Mouse (Mus musculus) kidney, postnatal 10 days (tissue): ENCODE measurements at regions not wholly inside any gene's neighbourhood (a gene's known extent, or its start where the extent isn't known, plus 50 kb on each side); places are given as distances from the start of the nearest gene placed in this dataset.
A peak's percentile ranks its signal among the peaks of the same experiment; 100 is the strongest.

ENCODE experiments used
- DNase-seq: peaks from one replicate; pipeline ENCODE4 v3.0.0; 2021; ENCODE audit warnings: mixed read lengths

GRCm38 (mm10) chr9:47054595-47054994 lies 56.1 kb downstream of the Gm4791 start:
- no peak for DNase-seq

DNA sequence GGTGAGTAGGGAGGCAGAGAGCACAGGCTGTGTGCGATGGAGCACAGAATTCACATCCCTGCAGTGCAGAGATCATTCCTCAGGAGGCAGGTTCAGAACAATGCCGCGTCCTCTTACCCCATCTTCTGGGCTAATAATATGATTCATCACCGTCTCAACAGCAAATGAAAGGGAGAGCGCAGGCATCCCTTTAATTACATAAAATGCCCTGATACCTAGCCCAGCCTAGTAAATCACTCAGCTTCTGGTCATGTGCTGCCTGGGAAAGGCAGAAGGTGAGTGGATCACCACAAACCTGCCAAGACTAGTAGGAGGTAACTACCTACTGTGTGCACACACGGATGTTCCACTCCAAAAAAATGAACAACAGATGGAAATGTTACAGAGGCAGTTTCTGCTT lies 57.0 kb downstream of the Gm4791 start:
- DNase-seq, result no peak

- DNase-seq, result no peak
Measured at GRCm38 (mm10) chr9:47059339-47060005, 60.9 kb downstream of the Gm4791 start.

DNA sequence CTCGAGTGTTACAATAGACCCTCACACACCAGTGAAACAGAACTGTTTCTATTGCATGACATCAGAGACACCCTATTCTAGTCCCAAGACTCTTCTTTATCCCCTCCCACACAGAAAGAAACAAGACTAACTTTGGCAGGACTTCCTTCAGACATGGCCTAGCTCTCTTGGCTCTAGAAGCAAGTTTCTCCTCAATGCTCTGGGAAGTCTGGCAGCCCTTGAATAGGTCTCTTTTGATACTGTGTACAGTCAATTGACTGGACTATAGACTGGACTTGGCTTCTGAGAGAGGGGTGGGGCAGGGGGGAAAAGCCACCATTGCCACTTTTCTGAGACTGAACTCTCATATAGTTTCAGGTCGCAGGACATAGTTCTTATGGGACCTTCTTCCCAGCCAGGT lies 62.2 kb downstream of the Gm4791 start:
- DNase-seq, result no peak

DNA sequence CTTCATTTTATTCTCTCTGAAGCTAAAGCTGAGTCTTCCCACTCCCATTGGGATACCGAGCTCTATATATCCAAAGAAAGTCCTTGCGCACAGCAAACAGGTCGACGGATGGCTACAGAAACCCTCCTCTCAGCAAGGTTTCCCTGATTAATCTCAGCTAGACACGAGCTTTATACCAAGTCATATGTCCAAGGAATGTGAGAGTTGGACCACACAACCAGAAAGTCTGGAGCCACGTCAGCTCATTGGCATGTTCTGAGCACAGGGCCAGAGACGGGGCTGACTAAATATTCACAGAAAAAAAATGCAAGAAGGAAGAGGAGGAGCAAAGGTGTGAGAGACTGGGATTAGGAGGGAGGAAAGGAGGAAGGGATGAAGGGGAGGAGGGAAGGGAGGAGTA lies 64.0 kb downstream of the Gm4791 start:
- no peak for DNase-seq

DNA sequence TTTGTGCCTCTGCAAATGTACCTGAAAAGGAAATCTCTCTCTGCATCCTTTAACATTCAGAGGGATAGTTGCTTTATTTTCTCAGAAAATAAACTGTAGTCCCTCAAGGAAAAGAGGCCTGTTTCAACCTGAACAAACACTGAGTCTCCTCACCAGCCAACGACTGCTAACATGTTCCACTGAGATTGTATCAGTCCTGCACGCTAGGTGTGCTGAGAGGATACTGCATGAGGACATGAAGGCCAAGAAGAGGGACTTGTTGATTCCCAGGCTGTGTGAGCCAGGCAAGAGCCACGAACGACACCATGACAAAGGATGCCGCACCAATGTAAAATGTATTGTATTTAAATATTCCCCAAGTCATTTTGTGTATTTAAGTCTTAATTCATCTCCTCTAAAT lies 65.2 kb downstream of the Gm4791 start:
- no peak for DNase-seq

GRCm38 (mm10) chr9:47064463-47065032 lies 66.0 kb downstream of the Gm4791 start:
- peak; percentile 14 for DNase-seq

DNA sequence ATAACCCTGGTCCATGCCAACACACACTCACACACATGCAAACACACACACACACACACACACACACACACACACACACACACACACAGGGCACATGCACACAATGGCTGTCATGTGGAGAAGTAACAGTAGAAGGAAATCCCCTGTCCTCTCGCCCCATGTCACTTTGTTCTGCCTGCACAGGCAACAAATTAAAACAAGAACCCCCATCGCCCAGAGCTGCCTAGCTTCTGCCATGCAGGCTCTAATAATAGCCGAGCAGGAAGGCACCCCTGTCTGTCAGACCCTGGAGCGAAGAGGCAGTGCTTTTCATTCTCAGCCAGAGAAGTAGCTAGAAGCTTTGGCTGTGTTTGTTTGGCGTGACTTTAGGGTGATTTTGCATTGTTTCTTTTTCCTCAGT lies 70.9 kb downstream of the Gm4791 start:
- no peak for DNase-seq

DNA sequence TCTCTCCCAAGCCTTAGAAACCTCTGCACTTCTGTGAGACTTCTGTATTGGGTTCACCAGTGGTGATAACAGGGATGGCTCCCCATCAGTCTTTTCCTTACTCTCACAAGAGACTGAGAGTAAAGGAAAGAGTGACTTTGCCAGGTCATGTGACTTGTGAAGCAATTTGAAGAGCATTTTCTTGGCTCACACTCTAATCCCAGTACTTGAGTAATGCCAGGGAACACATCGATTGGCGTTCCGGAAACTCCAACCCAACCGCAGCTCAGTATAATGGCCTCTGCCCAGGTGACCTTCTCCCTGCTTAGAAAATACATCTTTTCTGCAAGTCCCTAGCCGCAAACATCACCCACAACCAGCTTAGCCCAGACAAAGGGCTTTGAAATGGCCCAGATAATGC lies 72.4 kb downstream of the Gm4791 start:
- DNase-seq, result no peak

DNA sequence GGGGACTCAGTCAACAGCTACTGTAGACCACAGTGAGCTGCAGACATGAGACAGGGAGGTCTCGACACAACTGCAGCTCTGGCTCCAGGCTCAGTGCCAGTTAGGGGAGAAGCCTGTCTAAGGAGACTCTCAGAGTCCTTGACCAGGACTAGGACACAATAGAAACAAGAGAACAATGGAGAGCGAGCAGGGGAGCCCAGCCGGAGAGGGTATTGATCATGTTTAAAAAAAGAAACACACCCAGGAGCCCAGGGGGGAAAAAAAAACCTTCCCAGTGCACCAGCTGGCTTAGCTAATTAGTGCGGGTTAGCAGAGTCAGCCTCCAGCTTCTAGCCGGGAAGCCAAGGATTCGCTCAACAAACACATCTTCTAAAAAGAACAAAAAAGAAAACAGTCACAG lies 78.4 kb downstream of the Gm4791 start:
- no peak for DNase-seq

GRCm38 (mm10) chr9:47077416-47077815 lies 78.9 kb downstream of the Gm4791 start:
- DNase-seq, result no peak

- no peak for DNase-seq
Measured at GRCm38 (mm10) chr9:47077945-47078344, 79.4 kb downstream of the Gm4791 start.

DNA sequence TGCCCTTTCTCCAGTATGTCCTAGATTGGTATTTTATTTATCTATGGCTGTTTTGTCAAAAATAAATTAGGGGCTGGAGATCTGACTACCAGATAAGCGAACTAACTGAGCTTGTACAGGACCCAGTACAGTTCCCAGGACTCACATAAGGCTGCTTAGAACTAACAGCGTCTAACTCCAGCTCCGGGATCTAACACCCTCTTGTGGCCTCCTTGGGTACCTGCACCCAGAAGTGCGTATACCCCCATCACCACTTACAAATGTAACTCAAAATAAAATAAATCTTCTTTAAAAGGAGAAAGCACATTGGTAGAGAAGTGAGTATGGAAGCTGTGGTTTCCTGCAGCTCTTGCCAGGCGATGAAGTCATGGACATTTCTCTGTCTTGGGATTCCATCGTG lies 82.9 kb downstream of the Gm4791 start:
- DNase-seq, result no peak

- DNase-seq, result no peak
Measured at GRCm38 (mm10) chr9:47091796-47092195, 93.3 kb downstream of the Gm4791 start.

DNA sequence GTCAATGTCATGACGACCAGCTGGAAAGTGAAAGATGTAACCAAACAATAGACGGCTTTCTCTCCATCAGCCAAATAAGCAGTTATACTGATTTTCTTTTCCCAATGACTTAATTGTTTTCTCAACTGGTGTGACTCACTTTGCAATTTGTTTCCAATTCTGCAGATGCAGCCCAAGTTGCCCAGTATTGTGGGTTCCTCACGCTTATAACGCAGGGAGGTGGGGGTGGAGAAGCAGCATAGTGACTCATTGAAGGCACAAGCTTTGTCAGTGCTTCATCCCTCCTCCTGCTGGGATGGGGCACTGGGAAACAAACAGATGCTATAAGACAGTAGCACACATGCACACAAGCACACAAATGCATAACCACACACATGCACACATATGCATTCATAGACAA lies 97.1 kb downstream of the Gm4791 start:
- DNase-seq, result no peak

- no peak for DNase-seq
Measured at GRCm38 (mm10) chr9:47103316-47103715, 104.8 kb downstream of the Gm4791 start.

DNA sequence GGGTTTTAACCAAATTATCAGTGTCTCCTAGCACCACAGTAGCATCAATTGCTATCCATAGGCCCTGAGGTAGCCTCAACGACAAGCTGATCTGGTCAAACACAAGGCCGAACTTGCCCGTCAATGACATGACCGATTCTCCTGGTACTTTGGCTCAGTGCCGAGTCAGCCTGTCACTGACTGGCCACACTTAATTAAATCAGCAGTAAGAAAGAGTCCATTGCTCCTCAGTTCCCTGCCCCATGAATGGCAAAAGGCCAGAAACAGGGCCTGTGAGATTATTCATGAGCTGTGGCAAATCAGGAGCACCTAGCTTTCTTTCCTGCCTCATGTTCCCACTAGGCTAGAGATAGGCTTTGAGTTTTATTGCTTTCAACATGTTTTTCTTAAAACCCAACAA lies 105.4 kb downstream of the Gm4791 start:
- peak; percentile 6 for DNase-seq

DNA sequence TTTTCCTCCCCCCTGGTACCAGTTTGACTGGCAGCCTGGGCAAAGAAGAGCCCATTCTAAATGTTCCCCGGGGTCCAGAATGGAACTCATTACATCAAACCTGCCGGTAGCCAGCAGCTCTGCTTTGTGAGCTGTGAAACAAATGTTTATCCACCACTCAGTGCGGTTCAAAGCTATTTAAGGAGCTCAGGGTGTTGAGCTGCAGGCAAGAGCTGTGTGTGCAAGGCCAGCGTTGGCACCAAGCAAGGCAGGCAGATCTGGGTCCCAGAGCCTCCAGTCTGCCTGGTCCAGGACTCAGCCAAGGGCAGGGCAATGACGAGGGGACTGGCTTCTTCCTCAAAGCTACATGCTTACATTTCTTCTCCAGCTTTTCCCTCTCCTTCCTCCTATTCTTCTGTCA lies 109.6 kb downstream of the Gm4791 start:
- no peak for DNase-seq

DNA sequence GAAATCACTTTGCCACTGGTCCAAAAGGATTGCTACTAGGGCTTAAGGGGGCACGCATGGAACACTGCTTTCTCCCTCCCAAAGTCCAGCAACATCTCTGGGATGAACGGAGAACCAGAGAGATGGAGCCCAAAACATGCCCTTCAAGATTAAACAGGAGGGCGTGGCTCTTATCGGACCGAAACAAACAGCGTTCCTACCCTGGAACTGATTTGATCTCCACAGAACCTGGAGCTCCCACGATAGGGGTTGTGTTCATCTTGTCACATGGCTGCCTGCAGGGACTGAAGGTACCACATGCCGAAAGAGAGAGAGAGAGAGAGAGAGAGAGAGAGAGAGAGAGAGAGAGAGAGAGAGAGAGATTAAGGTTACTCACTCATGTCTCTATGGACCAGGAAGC lies 120.7 kb downstream of the Gm4791 start:
- no peak for DNase-seq

- no peak for DNase-seq
Measured at GRCm38 (mm10) chr9:47123113-47123512, 124.6 kb downstream of the Gm4791 start.

DNA sequence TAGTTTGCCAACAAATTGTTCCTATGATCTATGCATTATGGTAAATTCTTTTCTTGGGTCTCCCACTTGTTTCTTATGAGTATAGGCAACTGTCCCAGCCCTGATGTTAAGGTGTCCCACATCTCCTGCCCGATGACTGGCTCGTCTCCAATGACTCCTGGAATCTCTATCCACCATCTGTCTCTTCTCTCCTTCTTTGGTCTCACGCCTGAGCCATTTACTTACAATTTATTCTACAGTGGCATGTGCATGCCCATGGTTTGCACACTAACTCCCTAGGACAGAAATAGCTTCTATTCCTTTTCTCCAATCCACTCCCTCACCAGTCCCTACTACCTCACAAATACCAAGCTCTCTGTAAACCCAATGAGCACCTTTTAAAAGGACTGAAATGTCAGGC lies 127.0 kb downstream of the Gm4791 start:
- DNase-seq, result no peak

DNA sequence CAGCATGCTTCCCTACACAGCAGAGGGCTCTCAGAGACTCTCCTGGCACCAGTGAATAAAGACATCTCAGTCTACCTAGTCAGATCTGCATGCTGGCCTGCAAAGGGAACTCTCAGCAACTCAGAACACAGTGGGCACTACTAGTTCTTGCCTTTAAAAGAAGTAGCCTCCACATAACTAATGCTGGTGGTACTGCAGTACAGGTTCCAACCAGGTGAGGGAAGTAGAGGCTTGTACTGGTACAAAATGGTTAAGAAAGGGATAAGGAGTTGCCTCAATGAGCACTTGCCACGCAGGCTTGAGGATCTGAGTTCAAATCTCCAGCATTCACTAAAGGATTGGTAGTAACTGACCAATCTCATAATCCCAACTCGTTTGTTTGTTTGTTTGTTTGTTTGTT lies 127.7 kb downstream of the Gm4791 start:
- DNase-seq, result peak; percentile 18

DNA sequence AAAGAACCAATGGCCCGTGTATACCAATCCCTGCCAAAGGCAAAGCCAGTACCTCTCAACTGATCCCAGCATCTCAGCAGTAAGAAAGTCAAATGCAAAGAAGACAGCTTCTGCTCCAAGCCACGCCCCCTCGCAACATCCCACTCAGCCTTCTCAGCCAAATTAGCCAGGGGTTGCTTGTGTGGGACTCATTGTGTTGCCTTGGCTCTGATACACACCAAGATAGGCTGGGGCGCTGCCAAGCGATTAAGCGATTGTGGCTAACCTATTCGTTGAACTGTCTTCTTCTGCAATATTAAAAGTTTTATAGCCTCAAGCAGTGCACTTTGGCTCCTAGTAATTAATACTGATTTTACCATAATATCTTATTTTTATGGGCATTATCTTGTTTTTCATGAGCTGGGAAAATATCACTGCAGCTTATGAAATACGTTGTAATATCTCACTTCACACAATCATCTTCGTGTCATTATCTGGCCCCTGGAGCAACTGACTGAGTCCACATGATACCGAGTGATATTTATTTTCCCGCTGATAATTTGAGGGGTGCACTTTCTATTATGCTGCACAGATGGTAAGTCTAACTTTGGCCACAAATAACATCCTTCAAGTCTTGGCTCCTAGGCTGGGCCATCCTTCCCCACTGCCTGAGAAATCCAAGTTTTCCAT lies 129.3 kb downstream of the Gm4791 start:
- DNase-seq, result peak; percentile 65

DNA sequence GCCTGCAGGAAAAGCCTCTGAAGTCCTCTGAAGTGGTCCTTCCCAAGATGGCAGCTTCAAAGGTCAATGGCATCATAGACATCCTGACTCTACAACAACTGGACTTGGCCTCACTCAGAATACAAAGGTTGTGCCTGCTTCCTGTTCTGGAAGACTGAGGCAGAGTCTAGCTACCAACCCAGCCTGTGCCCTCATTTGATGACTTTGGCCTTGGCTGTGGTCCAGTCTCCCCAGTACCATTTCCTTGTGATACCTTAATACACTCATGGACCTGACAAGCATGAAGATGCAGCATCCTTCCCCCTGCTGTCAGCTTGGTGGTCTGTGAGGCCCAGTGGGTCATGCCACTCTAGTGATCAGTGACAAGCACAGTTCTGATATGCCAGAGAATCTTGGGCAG lies 130.6 kb downstream of the Gm4791 start:
- DNase-seq, result no peak

DNA sequence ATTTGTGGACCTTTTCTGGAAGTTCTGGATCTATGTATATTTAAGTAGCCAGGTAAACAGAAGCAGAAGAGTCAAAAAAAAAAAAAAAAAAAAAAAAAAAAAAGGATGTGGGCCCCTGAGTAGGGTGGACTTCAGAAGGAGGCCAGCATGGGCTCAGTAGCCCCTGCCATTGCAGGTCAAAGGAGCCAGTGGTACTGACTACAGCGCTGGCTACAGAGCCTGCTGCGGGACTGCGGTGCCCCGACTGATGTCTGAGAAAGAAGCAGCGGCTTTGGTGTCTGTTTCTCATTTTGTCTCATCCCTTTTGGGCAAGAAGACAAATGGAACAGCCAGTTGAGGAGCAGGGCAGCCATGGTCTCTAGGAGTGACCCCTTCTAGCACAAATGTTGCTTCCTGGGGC lies 134.9 kb downstream of the Gm4791 start:
- DNase-seq, result no peak
